Mouse (Mus musculus): ENCODE results near the gene Wnt7a. TPM values are rescaled to one million over a fixed set of nuclear protein-coding genes. Genes with fewer than 3 reads are reported as not detected.

The Wnt7a gene
- polyA plus RNA-seq, 1 experiment from 2014 or later: 7.6 TPM

DNA sequence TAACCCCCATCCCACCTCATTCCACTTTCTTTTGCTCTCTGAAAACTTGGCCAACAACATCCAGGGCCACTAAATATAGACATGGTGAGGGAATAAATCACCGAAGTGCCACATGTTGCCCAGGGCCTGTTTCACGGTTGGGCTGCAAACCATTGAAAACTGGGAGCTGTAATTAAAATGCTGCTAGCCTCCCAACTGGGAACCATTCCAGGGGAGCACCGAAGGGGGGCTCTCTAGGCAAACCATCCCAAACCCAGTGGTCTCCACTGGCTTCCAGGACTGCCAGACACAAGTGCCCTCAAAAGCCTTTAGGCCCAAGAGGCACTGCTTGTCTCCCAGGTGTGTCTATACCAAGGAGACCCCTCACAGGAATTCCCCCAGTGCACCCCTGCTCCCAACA is 31.9 kb downstream of the Wnt7a start:
- no peaks in the 10 kb centered on the region for H3K9me3 ChIP-seq (ENCODE audit: control insufficient read depth, low read length)
- no peak overlapping the region for H3K4me2 ChIP-seq (replicated peaks; ENCODE audit: low read depth, low read length)
- H3K4me1 ChIP-seq (replicated peaks; ENCODE audit: control insufficient read depth, insufficient read depth, low read length): no peaks in the 10 kb centered on the region
- H3K36me3 ChIP-seq (ENCODE audit: control insufficient read depth, insufficient read depth, low read length): no peaks in the 10 kb centered on the region
- ATAC-seq (ENCODE audit: low FRiP score) (no peak), DNase-seq (ENCODE audit: low spot score) (no peak)
- H3K4me3 ChIP-seq (ENCODE audit: low read depth, low read length): no peak overlapping the region
- H3K9ac ChIP-seq (ENCODE audit: low read depth, low read length): no peak overlapping the region
- no peak overlapping the region for H3K27ac ChIP-seq (ENCODE audit: low read depth, low read length)
- no peaks in the 10 kb centered on the region for H3K27me3 ChIP-seq (ENCODE audit: control insufficient read depth, insufficient read depth, low read length)
- 76% methylated on average over 3 of the region's 3 CpGs for WGBS

GRCm38 (mm10) chr6:91372977-91373376 is 38.2 kb downstream of the Wnt7a start:
- ATAC-seq (ENCODE audit: low FRiP score) (no peak), DNase-seq (ENCODE audit: low spot score) (no peak)
- H3K4me1 ChIP-seq (replicated peaks; ENCODE audit: control insufficient read depth, insufficient read depth, low read length): no peaks in the 10 kb centered on the region
- no peak overlapping the region for H3K4me2 ChIP-seq (replicated peaks; ENCODE audit: low read depth, low read length)
- H3K27me3 ChIP-seq (ENCODE audit: control insufficient read depth, insufficient read depth, low read length): no peaks in the 10 kb centered on the region
- H3K27ac ChIP-seq (ENCODE audit: low read depth, low read length): no peak overlapping the region
- no peak overlapping the region for H3K9ac ChIP-seq (ENCODE audit: low read depth, low read length)
- H3K4me3 ChIP-seq (ENCODE audit: low read depth, low read length): no peak overlapping the region
- H3K9me3 ChIP-seq (ENCODE audit: control insufficient read depth, low read length): no peaks in the 10 kb centered on the region
- no peaks in the 10 kb centered on the region for H3K36me3 ChIP-seq (ENCODE audit: control insufficient read depth, insufficient read depth, low read length)

DNA sequence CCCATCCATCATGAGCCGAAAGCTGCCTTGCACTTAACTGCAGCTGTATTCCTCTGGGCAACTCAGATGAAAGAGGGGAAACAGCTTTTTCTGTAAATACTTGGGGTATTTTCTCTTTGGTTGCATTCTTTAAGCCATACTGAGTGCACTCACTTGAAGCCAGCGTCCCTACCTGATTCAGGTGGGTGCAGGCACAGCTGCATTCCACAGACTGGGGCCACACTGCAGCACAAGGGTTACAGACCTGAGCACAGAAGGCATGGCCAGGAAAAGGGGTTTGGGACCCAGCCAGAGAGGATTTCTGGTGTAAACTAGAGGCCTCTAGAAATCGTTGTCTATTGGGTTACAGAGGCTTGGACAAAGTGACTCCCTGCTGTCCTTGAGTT is 38.6 kb downstream of the Wnt7a start:
- Histone ChIP-seq H3K27me3 (ENCODE audit: control insufficient read depth, insufficient read depth, low read length) (no peaks in the 10 kb centered on the region), H3K36me3 (ENCODE audit: control insufficient read depth, insufficient read depth, low read length) (no peaks in the 10 kb centered on the region), H3K27ac (ENCODE audit: low read depth, low read length) (no peak overlapping the region), H3K4me3 (ENCODE audit: low read depth, low read length) (no peak overlapping the region), H3K9ac (ENCODE audit: low read depth, low read length) (no peak overlapping the region), H3K4me2 (replicated peaks; ENCODE audit: low read depth, low read length) (no peak overlapping the region), H3K9me3 (ENCODE audit: control insufficient read depth, low read length) (no peaks in the 10 kb centered on the region), H3K4me1 (replicated peaks; ENCODE audit: control insufficient read depth, insufficient read depth, low read length) (no peaks in the 10 kb centered on the region)
- ATAC-seq (ENCODE audit: low FRiP score): no peak
- no peak for DNase-seq (ENCODE audit: low spot score)
- WGBS: 47% methylated on average over 3 of the region's 3 CpGs

DNA sequence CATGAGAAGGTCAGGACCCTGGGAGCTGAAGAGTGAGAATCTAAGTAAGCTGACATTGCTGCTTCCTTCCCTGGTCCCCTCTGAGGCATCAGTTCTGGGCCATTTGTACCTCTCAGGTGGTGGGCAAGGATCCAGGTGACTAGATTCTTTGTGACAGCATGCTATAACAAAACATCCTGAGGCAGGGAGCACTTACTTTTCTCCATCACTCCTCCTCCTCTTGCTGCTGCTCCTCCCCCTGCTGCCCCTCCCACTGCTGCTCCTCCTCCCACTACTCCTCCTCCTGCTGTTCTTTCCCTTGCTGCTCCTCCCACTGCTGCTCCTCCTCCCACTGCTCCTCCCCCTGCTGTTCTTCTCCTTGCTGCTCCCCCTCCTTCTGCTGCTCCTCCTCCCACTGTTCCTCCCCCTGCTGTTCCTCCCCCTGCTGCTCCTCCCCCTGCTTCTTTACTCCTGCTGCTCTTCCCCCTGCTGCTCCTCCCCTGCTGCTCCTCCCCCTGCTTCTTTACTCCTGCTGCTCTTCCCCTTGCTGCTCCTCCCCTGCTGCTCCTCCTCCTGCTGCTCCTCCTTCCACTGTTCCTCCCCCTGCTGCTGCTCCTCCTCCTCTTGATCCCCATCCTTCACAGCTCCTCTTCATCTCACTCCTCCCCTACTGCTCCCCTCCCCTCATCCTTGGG is 39.1 kb downstream of the Wnt7a start:
- no peak for DNase-seq (ENCODE audit: low spot score)

GRCm38 (mm10) chr6:91366781-91367180 is 44.4 kb downstream of the Wnt7a start:
- H3K4me2 ChIP-seq (replicated peaks; ENCODE audit: low read depth, low read length): no peak overlapping the region
- no peaks in the 10 kb centered on the region for H3K9me3 ChIP-seq (ENCODE audit: control insufficient read depth, low read length)
- no peak for ATAC-seq (ENCODE audit: low FRiP score)
- H3K36me3 ChIP-seq (ENCODE audit: control insufficient read depth, insufficient read depth, low read length): no peaks in the 10 kb centered on the region
- 100% methylated on average over 1 of the region's 1 CpGs for WGBS
- no peak overlapping the region for H3K9ac ChIP-seq (ENCODE audit: low read depth, low read length)
- no peak overlapping the region for H3K27ac ChIP-seq (ENCODE audit: low read depth, low read length)
- H3K27me3 ChIP-seq (ENCODE audit: control insufficient read depth, insufficient read depth, low read length): no peaks in the 10 kb centered on the region
- no peak overlapping the region for H3K4me3 ChIP-seq (ENCODE audit: low read depth, low read length)
- DNase-seq (ENCODE audit: low spot score): no peak
- H3K4me1 ChIP-seq (replicated peaks; ENCODE audit: control insufficient read depth, insufficient read depth, low read length): no peaks in the 10 kb centered on the region

More for the DNA sequence above, 39.1 kb downstream of the Wnt7a start:
- Histone ChIP-seq H3K9me3 (ENCODE audit: control insufficient read depth, low read length) (no peaks in the 10 kb centered on the region), H3K36me3 (ENCODE audit: control insufficient read depth, insufficient read depth, low read length) (no peaks in the 10 kb centered on the region), H3K4me3 (ENCODE audit: low read depth, low read length) (no peak overlapping the region; the same call in 1 of the 2 replicates), H3K27me3 (ENCODE audit: control insufficient read depth, insufficient read depth, low read length) (no peaks in the 10 kb centered on the region), H3K4me2 (replicated peaks; ENCODE audit: low read depth, low read length) (no peak overlapping the region), H3K4me1 (replicated peaks; ENCODE audit: control insufficient read depth, insufficient read depth, low read length) (no peaks in the 10 kb centered on the region), H3K9ac (ENCODE audit: low read depth, low read length) (no peak overlapping the region), H3K27ac (ENCODE audit: low read depth, low read length) (no peak overlapping the region)
- no peak for ATAC-seq (ENCODE audit: low FRiP score)

DNA sequence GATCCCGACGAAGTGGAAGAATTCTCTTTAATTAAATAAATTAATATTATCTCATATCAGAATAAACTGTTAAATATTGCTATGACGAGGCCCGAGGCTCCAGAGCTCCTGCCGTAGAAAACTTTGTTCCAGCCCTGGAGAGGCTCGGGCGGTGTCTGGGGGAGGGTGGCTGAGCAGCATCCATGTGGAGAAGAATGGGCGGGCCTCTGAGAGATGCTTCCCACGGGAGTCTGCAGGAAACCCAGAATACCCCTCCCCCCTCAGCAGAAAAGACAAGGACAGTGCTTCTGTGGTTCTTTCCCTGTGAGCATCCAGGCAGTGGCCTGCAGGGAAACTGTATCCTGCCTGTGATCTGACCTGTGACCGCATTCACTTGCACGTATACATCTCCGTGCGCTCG is 45.7 kb downstream of the Wnt7a start:
- 67% methylated on average over 14 of the region's 14 CpGs for WGBS
- Histone ChIP-seq H3K9ac (ENCODE audit: low read depth, low read length) (no peak overlapping the region), H3K36me3 (ENCODE audit: control insufficient read depth, insufficient read depth, low read length) (no peaks in the 10 kb centered on the region), H3K4me1 (replicated peaks; ENCODE audit: control insufficient read depth, insufficient read depth, low read length) (no peaks in the 10 kb centered on the region), H3K4me3 (ENCODE audit: low read depth, low read length) (no peak overlapping the region), H3K4me2 (replicated peaks; ENCODE audit: low read depth, low read length) (no peak overlapping the region), H3K9me3 (ENCODE audit: control insufficient read depth, low read length) (no peaks in the 10 kb centered on the region), H3K27ac (ENCODE audit: low read depth, low read length) (no peak overlapping the region), H3K27me3 (ENCODE audit: control insufficient read depth, insufficient read depth, low read length) (no peaks in the 10 kb centered on the region)
- ATAC-seq (ENCODE audit: low FRiP score) (no peak), DNase-seq (ENCODE audit: low spot score) (no peak)

DNA sequence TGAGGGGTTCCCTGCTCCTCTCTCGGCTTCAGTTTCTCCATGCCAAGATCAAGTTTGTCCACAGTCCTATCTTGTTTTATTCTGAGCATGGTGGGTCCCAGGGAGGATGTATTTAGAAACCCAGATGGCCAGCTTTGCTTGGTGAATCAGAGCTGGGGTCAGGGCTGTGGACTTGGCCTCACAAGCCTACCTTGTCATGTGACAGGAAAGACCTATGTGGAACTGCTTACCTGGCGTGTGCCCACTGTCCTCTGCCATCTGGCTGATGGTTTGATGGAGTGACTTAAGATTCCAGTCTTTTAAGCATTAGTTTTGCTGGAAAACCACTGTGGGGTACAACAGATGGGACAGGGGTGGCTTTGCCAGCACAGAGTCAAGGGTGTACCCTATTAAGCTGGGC is 48.4 kb downstream of the Wnt7a start:
- ATAC-seq (ENCODE audit: low FRiP score) (no peak), DNase-seq (ENCODE audit: low spot score) (no peak)
- no peak overlapping the region for H3K4me2 ChIP-seq (replicated peaks; ENCODE audit: low read depth, low read length)
- H3K27ac ChIP-seq (ENCODE audit: low read depth, low read length): no peak overlapping the region
- H3K4me3 ChIP-seq (ENCODE audit: low read depth, low read length): no peak overlapping the region
- WGBS: 87% methylated on average over 2 of the region's 2 CpGs
- no peaks in the 10 kb centered on the region for H3K27me3 ChIP-seq (ENCODE audit: control insufficient read depth, insufficient read depth, low read length)
- H3K4me1 ChIP-seq (replicated peaks; ENCODE audit: control insufficient read depth, insufficient read depth, low read length): no peaks in the 10 kb centered on the region
- H3K36me3 ChIP-seq (ENCODE audit: control insufficient read depth, insufficient read depth, low read length): no peaks in the 10 kb centered on the region
- no peaks in the 10 kb centered on the region for H3K9me3 ChIP-seq (ENCODE audit: control insufficient read depth, low read length)
- H3K9ac ChIP-seq (ENCODE audit: low read depth, low read length): no peak overlapping the region

GRCm38 (mm10) chr6:91360998-91361397 is 50.2 kb downstream of the Wnt7a start:
- WGBS: 44% methylated on average over 6 of the region's 6 CpGs
- no peaks in the 10 kb centered on the region for H3K27me3 ChIP-seq (ENCODE audit: control insufficient read depth, insufficient read depth, low read length)
- no peaks in the 10 kb centered on the region for H3K36me3 ChIP-seq (ENCODE audit: control insufficient read depth, insufficient read depth, low read length)
- no peak overlapping the region for H3K4me3 ChIP-seq (ENCODE audit: low read depth, low read length)
- peak; percentile 65 for ATAC-seq (ENCODE audit: low FRiP score)
- H3K27ac ChIP-seq (ENCODE audit: low read depth, low read length): no peak overlapping the region
- no peaks in the 10 kb centered on the region for H3K9me3 ChIP-seq (ENCODE audit: control insufficient read depth, low read length)
- peak; percentile 53 for DNase-seq (ENCODE audit: low spot score)
- H3K4me1 ChIP-seq (replicated peaks; ENCODE audit: control insufficient read depth, insufficient read depth, low read length): no peaks in the 10 kb centered on the region
- H3K4me2 ChIP-seq (replicated peaks; ENCODE audit: low read depth, low read length): no peak overlapping the region
- no peak overlapping the region for H3K9ac ChIP-seq (ENCODE audit: low read depth, low read length)

GRCm38 (mm10) chr6:91360371-91360690 is 50.8 kb downstream of the Wnt7a start:
- Histone ChIP-seq H3K27me3 (ENCODE audit: control insufficient read depth, insufficient read depth, low read length) (no peaks in the 10 kb centered on the region), H3K9me3 (ENCODE audit: control insufficient read depth, low read length) (no peaks in the 10 kb centered on the region), H3K4me3 (ENCODE audit: low read depth, low read length) (no peak overlapping the region), H3K4me2 (replicated peaks; ENCODE audit: low read depth, low read length) (no peak overlapping the region), H3K4me1 (replicated peaks; ENCODE audit: control insufficient read depth, insufficient read depth, low read length) (no peaks in the 10 kb centered on the region), H3K9ac (ENCODE audit: low read depth, low read length) (no peak overlapping the region), H3K27ac (ENCODE audit: low read depth, low read length) (no peak overlapping the region), H3K36me3 (ENCODE audit: control insufficient read depth, insufficient read depth, low read length) (no peaks in the 10 kb centered on the region)
- ATAC-seq (ENCODE audit: low FRiP score): no peak
- DNase-seq (ENCODE audit: low spot score): no peak
- WGBS: 85% methylated on average over 4 of the region's 4 CpGs
